Mouse (Mus musculus) kidney, postnatal 0 days (tissue): ENCODE data around the gene D11Wsu47e. TPM values are rescaled to one million over a fixed set of nuclear protein-coding genes. Genes with fewer than 3 reads are reported as not detected.

Experiments
- ATAC-seq: fragments of 200-750 bp; cut with Nextera tagmentation; replicated peaks from 2 replicates; pipeline ENCODE4 v1.8.0; 2017; ENCODE audit warnings: low read depth, moderate number of reproducible peaks, moderate TSS enrichment, moderate library complexity; ENCODE audit not compliant: low FRiP score
- DNase-seq: peaks from one replicate; pipeline ENCODE4 v3.0.0-alpha.2; 2016; ENCODE audit warnings: low spot score
- H3K27ac ChIP-seq: fragments of 300-500 bp; sonication (generic); 2 replicates; pipeline ENCODE4 v1.5.1; 2014; ENCODE audit warnings: mild to moderate bottlenecking
- H3K27me3 ChIP-seq: fragments of 300-500 bp; sonication (generic); 2 replicates; pipeline ENCODE4 v1.6.1; 2014; ENCODE audit warnings: low read length, mixed read lengths; ENCODE audit not compliant: insufficient read depth
- H3K36me3 ChIP-seq: fragments of 300-500 bp; sonication (generic); 2 replicates; pipeline ENCODE4 v1.6.1; 2014; ENCODE audit warnings: low read length, mixed read lengths; ENCODE audit not compliant: insufficient read depth
- H3K4me1 ChIP-seq: fragments of 300-500 bp; sonication (generic); replicated peaks from 2 replicates; pipeline ENCODE4 v1.6.1; 2014; ENCODE audit warnings: antibody characterized with exemption, low read length, mixed read lengths; ENCODE audit not compliant: insufficient read depth
- H3K4me2 ChIP-seq: fragments of 300-500 bp; sonication (generic); 2 replicates; pipeline ENCODE4 v1.6.1; 2014; ENCODE audit warnings: mild to moderate bottlenecking, low read length, moderate library complexity, mixed read lengths
- H3K4me3 ChIP-seq: fragments of 300-500 bp; sonication (generic); replicated peaks from 2 replicates; pipeline ENCODE4 v1.5.1; 2014; ENCODE audit warnings: low read depth, low read length
- H3K9ac ChIP-seq: fragments of 300-500 bp; sonication (generic); 2 replicates; pipeline ENCODE4 v1.6.1; 2014; ENCODE audit warnings: low read depth, low read length
- H3K9me3 ChIP-seq: fragments of 300-500 bp; sonication (generic); replicated peaks from 2 replicates; pipeline ENCODE4 v1.6.1; 2016; ENCODE audit warnings: low read length, inconsistent platforms, mixed read lengths
- CTCF ChIP-seq: IDR thresholded peaks from 2 replicates; pipeline ENCODE4 v1.5.1; 2016; ENCODE audit warnings: antibody characterized with exemption, low read depth, mild to moderate bottlenecking, moderate library complexity
- WGBS: fragments of 180-500 bp; shearing (Covaris S2); extraction: QIAGEN DNeasy Blood & Tissue Kit; methylation state at CpG from one replicate; pipeline ENCODE4 v1.1.7; 2014; 5-methylcytosine and 5-hydroxymethylcytosine counted together
- polyA plus RNA-seq: library from polyadenylated mRNA; unstranded; fragments of >200 nt; fragmentation: Nextera tagmentation; extraction: Ambion mirVana; gene quantifications from 2 replicates; pipeline ENCODE4 v1.2.1, GENCODE M21; 2015

The D11Wsu47e gene
- polyA plus RNA-seq, 1 experiment from 2014 or later = 18.8 TPM

DNA sequence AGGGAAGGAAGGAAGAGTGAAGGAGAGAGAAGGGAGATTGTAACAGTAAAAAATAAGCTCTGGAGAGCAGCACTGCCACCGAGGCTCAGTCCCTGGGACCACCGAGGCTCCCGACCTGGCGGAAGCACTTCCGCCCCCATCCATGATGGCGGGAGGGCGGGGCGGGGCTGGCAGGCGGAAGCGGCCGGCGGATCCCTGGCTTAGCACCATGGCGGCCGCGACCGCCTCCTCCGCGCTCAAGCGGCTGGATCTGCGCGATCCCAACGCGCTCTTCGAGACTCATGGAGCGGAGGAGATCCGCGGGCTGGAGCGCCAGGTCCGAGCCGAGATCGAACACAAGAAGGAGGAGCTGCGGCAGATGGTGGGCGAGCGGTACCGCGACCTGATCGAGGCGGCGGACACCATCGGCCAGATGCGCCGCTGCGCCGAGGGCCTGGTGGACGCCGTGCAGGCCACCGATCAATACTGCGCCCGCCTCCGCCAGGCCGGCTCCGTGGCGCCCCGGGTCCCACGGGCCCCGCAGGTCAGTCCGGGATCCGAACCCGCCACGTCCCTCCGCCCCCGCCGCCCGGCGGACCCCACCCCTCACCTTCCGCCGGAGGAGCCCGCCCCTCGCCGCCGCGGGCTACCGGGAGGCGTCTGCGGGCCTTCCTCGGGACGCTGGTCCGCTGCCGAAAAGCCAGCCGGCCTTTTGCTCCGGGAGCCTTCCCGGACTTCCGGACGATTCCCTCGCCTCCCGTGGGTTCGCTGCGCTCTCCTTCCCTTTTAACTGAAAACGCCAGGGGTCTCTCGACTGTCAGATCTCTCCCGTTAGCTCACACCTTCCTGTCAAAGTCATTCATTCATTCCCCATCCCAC lies 34.6 kb upstream of the D11Wsu47e start, which contains the start of gene Slc39a11:
Gene Slc39a11 (minus strand): TSS at position 727 of the 858 bp plus-strand sequence.
- peak within 1 kb of the TSS; percentile 97 for H3K9ac ChIP-seq
- H3K36me3 ChIP-seq = peaks cover 24% of the 10 kb centered on the region
- peak; percentile 77 for DNase-seq
- H3K27ac ChIP-seq = peak within 1 kb of the TSS; percentile 87
- H3K4me3 ChIP-seq = peak within 1 kb of the TSS; percentile 95
- H3K9me3 ChIP-seq = no peaks in the 10 kb centered on the region
- no peaks in the 10 kb centered on the region for H3K27me3 ChIP-seq
- H3K4me2 ChIP-seq = peak within 1 kb of the TSS; percentile 72
- H3K4me1 ChIP-seq = peaks cover 10% of the 10 kb centered on the region; the same call in 1 of the 2 replicates
- peak; percentile 45; the same call in 1 of the 2 replicates for TF ChIP-seq CTCF
- under 1% methylated on average over 87 of the region's 91 CpGs for WGBS
- ATAC-seq = peak; percentile 53

DNA sequence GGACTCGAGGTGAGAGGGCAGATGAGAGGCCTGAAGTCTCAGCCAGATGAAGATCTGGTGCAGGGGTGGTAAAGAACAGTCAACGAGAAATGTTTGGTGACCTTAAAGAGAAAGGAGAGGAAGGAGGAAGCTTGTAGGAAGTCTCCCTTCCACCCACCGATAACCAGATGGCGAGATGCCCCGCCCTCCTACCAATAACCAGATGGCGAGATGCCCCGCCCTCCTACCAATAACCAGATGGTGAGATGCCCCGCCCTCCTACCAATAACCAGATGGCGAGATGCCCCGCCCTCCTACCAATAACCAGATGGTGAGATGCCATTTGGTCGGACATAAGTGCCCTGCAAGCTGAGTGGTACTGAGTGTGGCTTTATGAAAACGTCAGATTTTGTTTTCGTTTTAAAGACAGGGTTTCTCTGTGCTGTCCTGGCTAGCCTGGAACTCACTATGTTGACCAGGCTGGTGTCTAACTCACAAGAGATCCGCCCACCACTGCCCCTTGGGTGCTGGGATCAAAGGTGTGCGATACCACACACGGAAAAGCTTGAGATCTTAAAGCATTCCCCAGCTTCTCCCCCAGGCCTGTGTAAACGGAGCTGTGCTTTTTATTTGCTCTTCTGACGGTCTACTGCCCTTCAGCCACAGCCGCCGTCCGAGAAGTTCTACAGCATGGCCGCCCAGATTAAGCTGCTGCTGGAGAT lies 32.9 kb upstream of the D11Wsu47e start:
- Histone ChIP-seq H3K27ac (no peak overlapping the region; the same call in 1 of the 2 replicates), H3K36me3 (peaks cover 41% of the 10 kb centered on the region), H3K9me3 (no peaks in the 10 kb centered on the region), H3K4me3 (no peak overlapping the region), H3K9ac (no peak overlapping the region), H3K4me1 (peaks cover 10% of the 10 kb centered on the region; the same call in 1 of the 2 replicates), H3K27me3 (no peaks in the 10 kb centered on the region), H3K4me2 (no peak overlapping the region)
- no peak for TF ChIP-seq CTCF
- DNase-seq (peak; percentile 49), ATAC-seq (0 out of 2 replicates have a peak, but pooled peaks have one; percentile 0)
- WGBS = 50% methylated on average over 22 of the region's 22 CpGs

DNA sequence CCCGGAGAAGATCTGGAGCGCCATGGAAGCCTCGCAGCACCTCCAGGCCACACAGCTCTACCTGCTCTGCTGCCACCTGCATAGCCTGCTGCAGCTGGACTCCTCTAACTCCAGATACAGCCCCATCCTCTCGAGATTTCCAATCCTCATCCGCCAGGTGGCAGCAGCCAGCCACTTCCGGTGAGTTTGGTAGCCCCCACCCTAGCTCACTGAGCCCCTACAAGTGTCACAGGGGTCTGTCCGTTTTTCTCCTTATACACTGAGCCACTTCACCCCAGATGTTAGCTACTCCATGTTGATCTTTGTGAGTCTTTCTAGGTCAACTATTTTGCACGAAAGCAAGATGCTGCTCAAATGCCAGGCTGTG lies 32.3 kb upstream of the D11Wsu47e start:
- H3K36me3 ChIP-seq = peaks cover 46% of the 10 kb centered on the region
- H3K4me3 ChIP-seq = no peak overlapping the region
- no peak overlapping the region for H3K4me2 ChIP-seq
- no peak overlapping the region; the same call in 1 of the 2 replicates for H3K27ac ChIP-seq
- peak; percentile 69 for DNase-seq
- no peaks in the 10 kb centered on the region for H3K9me3 ChIP-seq
- H3K4me1 ChIP-seq = peaks cover 10% of the 10 kb centered on the region; the same call in 1 of the 2 replicates
- WGBS = 29% methylated on average over 8 of the region's 8 CpGs
- no peak overlapping the region for H3K9ac ChIP-seq
- H3K27me3 ChIP-seq = no peaks in the 10 kb centered on the region
- peak; percentile 18 for ATAC-seq
- TF ChIP-seq CTCF = peak; percentile 70

DNA sequence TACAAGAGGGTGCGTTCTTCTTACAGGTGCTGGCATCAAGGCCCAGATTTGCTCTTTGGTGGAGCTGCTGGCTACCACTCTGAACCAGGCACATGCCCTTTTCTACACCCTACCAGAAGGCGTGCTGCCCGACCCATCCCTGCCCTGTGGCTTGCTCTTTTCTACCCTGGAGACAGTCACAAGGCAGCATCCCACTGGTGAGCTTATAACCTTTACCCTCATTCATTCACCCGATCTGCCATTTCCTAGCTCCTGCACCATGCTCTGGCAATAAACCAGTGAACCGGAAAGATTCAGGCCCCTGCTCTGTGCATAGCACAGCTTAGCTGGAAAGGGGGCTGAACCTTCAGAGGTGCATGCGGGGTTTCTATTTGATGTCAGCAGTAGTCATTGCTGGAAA lies 31.7 kb upstream of the D11Wsu47e start:
- peak; percentile 33; the same call in 1 of the 2 replicates for ATAC-seq
- no peak overlapping the region for H3K27ac ChIP-seq

DNA sequence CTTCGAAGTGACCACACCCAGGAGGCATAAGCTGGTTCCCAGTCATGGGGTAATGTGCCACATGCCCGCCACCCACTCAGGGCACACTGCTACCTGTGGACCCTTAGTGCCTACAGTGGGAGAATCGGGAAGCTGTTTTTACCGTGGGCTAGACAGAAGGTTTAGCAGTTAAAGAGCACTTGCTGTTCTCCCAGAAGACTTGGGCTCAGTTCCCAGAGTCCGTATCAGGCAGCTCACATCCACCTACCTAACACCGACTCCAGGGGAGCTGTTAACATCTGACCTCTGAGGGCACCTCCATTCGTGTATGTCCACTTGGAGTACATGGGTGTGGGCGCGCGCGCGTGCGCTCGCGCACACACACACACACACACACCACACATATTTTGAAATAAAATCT lies 30.1 kb upstream of the D11Wsu47e start:
- H3K36me3 ChIP-seq = peaks cover 64% of the 10 kb centered on the region
- peaks cover 5% of the 10 kb centered on the region; the same call in 1 of the 2 replicates for H3K4me1 ChIP-seq
- no peak for TF ChIP-seq CTCF
- H3K27me3 ChIP-seq = no peaks in the 10 kb centered on the region
- no peak overlapping the region for H3K27ac ChIP-seq
- ATAC-seq (no peak), DNase-seq (no peak)
- no peak overlapping the region for H3K4me2 ChIP-seq
- H3K9ac ChIP-seq = no peak overlapping the region
- 93% methylated on average over 15 of the region's 15 CpGs for WGBS
- no peaks in the 10 kb centered on the region for H3K9me3 ChIP-seq
- no peak overlapping the region for H3K4me3 ChIP-seq

More for the DNA sequence above, 31.7 kb upstream of the D11Wsu47e start:
- Histone ChIP-seq H3K4me2 (no peak overlapping the region), H3K4me1 (peaks cover 10% of the 10 kb centered on the region; the same call in 1 of the 2 replicates), H3K27me3 (no peaks in the 10 kb centered on the region), H3K36me3 (peaks cover 52% of the 10 kb centered on the region), H3K9ac (no peak overlapping the region), H3K4me3 (no peak overlapping the region), H3K9me3 (no peaks in the 10 kb centered on the region)
- peak; percentile 34 for DNase-seq
- WGBS = 54% methylated on average over 6 of the region's 6 CpGs
- TF ChIP-seq CTCF = no peak
